Mouse (Mus musculus) ovary, postnatal 10 days (tissue): ENCODE results near the gene Kcnq5.
"Not testable (repeated sequence)": the region's sequence is repeated elsewhere in the genome, so short reads cannot be mapped to it uniquely, and the experiment has no call there.

ENCODE experiments used
- DNase-seq: peaks from one replicate; pipeline ENCODE4 v3.0.0; 2022; ENCODE audit warnings: low spot score

Kcnq5 gene

DNA sequence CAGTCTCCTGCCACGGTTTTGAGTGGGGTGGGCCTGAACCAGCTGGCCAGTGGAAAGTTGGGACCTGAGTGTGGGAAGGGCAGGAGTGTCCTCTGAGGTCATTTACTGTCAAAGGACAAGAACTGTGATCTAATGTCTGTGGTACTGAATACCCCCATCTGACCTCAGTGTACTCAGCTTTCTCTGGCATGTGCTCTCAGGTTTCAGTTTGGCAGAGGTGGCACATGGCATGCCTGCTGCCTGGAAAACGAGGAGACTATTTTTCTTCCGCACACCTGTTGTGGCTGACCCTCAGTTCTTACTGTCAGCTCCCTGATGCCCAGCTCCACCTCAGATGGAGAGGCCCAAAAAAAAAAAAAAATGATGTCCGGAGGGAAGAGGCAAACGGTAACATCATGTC is 475.5 kb downstream of the Kcnq5 start:
- no peak for DNase-seq

DNA sequence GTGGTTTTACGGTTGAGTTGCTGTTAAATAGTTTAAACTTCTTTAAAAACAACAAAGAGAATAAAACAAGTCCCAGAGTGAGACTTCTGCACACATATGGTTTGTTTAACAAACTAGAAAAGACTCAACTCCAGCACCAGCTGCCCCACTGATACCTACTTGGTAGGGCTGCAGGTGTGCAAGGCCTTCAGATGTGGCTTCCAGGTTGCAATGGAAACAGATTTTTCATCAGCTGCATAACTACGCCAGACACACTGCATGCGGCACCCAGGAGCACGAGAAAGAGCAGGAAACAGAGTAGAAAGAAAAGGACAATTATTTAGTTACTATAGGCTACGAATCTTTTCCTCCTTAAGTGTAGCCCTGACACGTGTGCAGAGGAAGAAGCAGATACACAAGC is 492.4 kb downstream of the Kcnq5 start:
- no peak for DNase-seq

GRCm38 (mm10) chr1:21466431-21466830 is 495.3 kb downstream of the Kcnq5 start:
- DNase-seq = no peak

DNA sequence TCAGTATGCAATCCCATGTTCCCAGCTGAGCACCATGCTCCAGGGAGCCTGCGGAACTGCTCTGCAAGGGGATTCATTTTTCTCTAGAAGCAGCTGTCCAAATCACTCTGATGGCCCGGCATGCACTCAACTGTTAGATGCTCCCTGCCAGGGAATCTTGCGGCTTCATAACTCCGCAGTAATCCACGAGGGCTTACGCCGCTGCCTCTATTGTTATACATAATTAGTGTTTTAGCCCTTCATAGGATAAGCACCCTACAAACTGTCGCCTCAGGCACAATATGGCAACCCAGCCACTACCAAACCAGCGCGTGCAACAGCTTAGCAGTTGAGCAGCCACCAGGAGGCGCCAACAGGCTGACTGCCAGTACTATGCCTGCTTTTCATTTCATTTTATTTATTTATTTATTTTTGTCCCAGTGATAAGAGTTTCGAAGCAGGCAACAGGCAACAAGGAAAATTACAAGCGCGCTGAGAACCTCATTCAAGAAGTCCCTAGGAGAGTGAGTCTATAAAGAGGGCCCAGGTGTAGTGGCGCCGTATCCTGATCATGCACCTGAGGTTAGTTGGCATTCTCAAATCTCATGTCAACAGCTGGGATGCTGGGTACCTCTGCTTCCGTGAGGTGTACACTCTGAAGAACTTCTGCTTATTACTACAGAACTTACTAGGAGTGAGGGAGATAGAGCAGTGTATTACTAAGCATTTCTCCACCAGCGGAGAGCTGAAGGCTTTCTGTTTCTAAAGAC is 500.6 kb downstream of the Kcnq5 start:
- DNase-seq = peak; percentile 5

DNA sequence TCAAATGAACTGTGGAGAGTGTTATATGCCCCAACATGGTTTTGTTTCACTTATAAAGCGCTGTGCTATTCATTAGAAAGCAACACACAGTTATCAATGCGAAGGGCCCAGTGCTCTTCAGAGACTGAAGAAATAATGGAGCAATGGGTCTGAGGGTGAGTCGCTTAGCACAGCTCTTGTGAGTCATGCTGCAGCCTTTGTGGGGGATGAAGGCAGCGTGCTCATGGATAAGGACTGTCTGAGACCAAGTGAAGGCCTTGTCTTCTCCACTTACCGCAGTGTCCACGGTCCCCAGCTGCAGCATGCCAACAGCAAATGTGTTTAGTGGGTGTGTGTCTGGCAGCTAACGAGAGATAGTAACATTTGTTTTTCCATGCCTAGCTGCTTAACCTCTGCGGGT is 503.2 kb downstream of the Kcnq5 start:
- DNase-seq = no peak

GRCm38 (mm10) chr1:21455971-21456370 is 505.8 kb downstream of the Kcnq5 start:
- no peak for DNase-seq

GRCm38 (mm10) chr1:21448227-21448626 is 513.5 kb downstream of the Kcnq5 start:
- no peak for DNase-seq

GRCm38 (mm10) chr1:21436753-21437152 is 525.0 kb downstream of the Kcnq5 start:
- no peak for DNase-seq

- DNase-seq = no peak
Observed at GRCm38 (mm10) chr1:21434853-21435252, 526.9 kb downstream of the Kcnq5 start.

GRCm38 (mm10) chr1:21431666-21432065 is 530.1 kb downstream of the Kcnq5 start:
- no peak for DNase-seq

DNA sequence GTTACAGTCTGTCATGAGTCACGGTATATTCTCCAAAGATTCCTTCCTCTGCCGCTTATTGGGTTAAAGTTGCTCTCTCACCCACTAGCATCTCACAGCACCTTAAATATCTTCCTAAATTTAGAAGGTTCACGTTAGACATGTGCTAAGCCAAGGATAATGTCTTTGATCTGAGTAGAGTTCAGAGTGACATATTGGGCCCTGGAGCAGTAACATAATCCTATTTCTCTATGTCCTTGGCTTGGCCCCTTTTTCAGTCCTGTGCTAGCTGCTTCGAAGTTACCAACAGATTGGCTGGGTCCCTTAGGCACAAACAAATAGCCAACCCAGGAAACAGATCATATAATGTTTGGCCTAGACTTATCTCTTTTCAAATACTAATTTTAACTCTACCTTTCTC is 533.7 kb downstream of the Kcnq5 start:
- no peak for DNase-seq

- DNase-seq = no peak
Observed at GRCm38 (mm10) chr1:21425654-21426053, 536.1 kb downstream of the Kcnq5 start.

DNA sequence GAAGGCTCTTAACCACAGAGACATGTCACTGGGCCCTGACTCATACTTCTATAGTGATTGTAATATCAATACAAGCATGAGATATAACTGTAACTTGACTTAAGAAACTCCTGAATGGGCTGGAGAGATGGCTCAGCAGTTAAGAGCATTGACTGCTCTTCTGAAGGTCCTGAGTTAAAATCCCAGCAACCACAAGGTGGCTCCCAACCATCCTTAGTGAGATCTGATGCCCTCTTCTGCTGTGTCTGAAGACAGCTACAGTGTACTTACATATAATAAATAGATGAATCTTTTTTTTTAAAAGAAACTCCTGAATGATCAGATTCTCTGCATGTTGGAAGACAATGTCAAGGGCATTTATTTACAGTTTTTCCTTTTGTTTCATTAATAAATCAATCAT is 542.4 kb downstream of the Kcnq5 start:
- no peak for DNase-seq

DNA sequence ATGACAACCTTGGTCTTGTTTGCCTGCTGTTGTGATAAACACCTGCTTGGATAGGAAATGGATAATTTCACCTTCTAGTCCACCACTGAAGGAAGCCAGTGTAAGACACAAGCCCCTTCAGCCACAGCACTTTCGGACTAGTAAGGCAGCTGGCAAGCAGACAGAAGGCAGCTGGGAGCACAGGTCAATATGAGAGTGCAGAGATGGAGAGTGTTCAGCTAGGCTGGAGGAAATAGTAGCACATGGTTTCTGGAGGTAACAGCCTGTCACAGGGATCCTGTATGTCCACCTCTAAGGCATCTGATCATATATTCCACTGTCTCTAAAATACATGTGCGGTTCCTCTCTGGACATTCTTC is 549.6 kb downstream of the Kcnq5 start:
- DNase-seq = no peak

- peak; percentile 8 for DNase-seq
Observed at GRCm38 (mm10) chr1:21411331-21412196, 550.2 kb downstream of the Kcnq5 start.

GRCm38 (mm10) chr1:21407266-21407665 is 554.5 kb downstream of the Kcnq5 start:
- DNase-seq = no peak

DNA sequence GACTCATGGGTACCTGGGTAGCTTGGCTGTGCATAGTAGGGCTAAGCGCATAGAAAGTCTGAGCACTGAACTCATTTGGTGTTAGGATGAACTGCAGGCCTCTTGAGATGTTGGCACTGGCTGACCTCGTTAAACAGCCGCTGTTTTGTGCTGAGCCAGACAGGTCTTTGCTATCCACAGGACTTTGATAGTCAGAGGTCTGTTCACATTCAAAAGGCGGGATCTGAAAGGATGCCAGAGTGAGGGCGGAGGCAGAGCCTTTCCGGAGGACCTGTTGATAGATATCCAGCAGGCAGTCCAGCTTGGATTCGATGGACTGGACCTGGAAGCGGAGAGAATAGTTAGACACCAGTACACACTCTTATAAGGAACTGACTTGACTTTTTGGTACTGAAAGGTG is 558.9 kb downstream of the Kcnq5 start:
- no peak for DNase-seq

DNA sequence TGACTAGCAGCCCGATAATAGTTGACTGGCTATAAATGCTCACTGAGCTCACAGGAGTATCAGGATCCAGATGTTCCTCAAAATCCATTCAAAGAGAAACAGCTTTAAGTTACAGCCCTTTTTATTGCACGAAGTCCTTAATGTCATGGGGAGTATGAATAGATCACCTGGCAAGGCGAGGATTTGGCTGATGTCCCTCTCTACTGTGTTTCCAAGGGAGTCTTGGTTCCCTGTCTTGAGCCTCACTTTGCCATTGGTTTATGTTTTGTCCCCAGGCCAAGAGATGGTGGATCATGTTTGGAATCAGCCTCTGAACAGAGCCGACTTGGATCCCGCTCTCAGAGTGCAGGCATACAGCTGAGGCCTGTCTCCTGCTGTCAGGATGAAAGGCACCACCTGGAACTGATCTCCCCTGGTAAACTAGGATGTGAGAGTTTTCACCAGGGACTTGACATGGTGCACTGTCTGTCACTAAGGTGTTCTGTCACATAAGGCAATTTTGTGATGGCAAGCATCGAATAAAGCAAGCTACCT is 570.5 kb downstream of the Kcnq5 start:
- DNase-seq = no peak

- no peak for DNase-seq
Observed at GRCm38 (mm10) chr1:21383256-21383655, 578.5 kb downstream of the Kcnq5 start, which contains the start of gene Khdc1b. Gene Khdc1b (plus strand): TSS chr1:21383556.

- DNase-seq = not testable (repeated sequence)
Observed at GRCm38 (mm10) chr1:21368031-21368430, 593.7 kb downstream of the Kcnq5 start, which contains the start of gene Khdc1c. Gene Khdc1c (plus strand): TSS chr1:21368331.

- DNase-seq = no peak
Observed at GRCm38 (mm10) chr1:21349341-21349740, 612.4 kb downstream of the Kcnq5 start, which contains the start of gene Khdc1a. Gene Khdc1a (plus strand): TSS chr1:21349641.
